Mouse (Mus musculus) heart, embryonic 10.5 days (tissue): ENCODE data around the gene Gfi1b. TPM values are rescaled to one million over a fixed set of nuclear protein-coding genes. Genes with fewer than 3 reads are reported as not detected.
A peak's percentile ranks its signal among the peaks of the same experiment; 100 is the strongest.

Source experiments
- DNase-seq: peaks from one replicate; pipeline ENCODE4 v3.0.0-alpha.2; 2017; ENCODE audit warnings: low spot score
- H3K27ac ChIP-seq: fragments of 300-500 bp; sonication (generic); 2 replicates; pipeline ENCODE4 v1.5.1; 2016; ENCODE audit warnings: mild to moderate bottlenecking
- H3K27me3 ChIP-seq: fragments of 300-500 bp; sonication (generic); 2 replicates; pipeline ENCODE4 v1.6.1; 2016; ENCODE audit warnings: mild to moderate bottlenecking; ENCODE audit not compliant: poor library complexity, insufficient read depth, severe bottlenecking
- H3K36me3 ChIP-seq: fragments of 300-500 bp; sonication (generic); 2 replicates; pipeline ENCODE4 v1.6.1; 2016; ENCODE audit warnings: mild to moderate bottlenecking, moderate library complexity
- H3K4me1 ChIP-seq: fragments of 300-500 bp; sonication (generic); 2 replicates; pipeline ENCODE4 v1.6.1; 2016; ENCODE audit warnings: mild to moderate bottlenecking
- H3K4me3 ChIP-seq: fragments of 300-500 bp; sonication (generic); 2 replicates; pipeline ENCODE4 v1.5.1; 2016; ENCODE audit warnings: mild to moderate bottlenecking, moderate library complexity
- H3K9me3 ChIP-seq: fragments of 300-500 bp; sonication (generic); 2 replicates; pipeline ENCODE4 v1.6.1; 2016; ENCODE audit warnings: mild to moderate bottlenecking, moderate library complexity
- WGBS: fragments of 180-500 bp; shearing (Covaris S2); methylation state at CpG from one replicate; pipeline ENCODE4 v1.1.7; 2016; 5-methylcytosine and 5-hydroxymethylcytosine counted together
- polyA plus RNA-seq: library from polyadenylated mRNA; unstranded; fragments of >200 nt; fragmentation: Nextera tagmentation; extraction: Ambion mirVana; gene quantifications from 2 replicates; pipeline ENCODE4 v1.2.1, GENCODE M21; 2016

Gene Gfi1b
- polyA plus RNA-seq, 1 experiment from 2014 or later: 12.2 TPM

DNA sequence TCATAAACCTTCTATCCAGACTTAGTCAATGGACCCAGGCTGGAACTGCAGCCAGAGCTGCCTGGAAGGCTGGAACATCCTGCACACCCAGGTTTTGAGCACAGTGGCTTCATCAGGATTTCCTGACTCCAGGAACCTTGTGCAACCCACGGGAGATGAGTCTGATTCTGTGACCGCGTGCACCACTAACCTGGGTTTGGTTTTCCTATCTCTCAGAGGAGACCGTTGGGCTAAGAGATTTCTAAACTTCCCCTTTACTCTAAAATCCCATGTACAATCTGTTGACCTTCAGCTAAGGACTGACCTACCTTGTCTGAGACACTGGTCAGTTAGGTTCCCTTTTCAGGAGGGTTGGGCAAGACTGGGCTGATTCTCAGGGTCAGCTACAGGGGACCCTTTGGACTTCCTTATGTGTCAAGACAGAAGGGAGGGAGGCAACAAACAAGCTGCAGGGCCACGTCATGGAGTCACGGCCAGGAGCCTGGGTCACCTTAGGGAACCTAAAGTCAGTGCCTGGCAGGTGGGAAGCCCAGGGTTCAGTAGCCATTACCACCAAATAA lies 2.9 kb downstream of the Gfi1b start:
- WGBS: 69% methylated on average over 6 of the region's 6 CpGs
- Histone ChIP-seq H3K4me1 (peaks cover 30% of the 10 kb centered on the region), H3K36me3 (no peaks in the 10 kb centered on the region), H3K4me3 (0 out of 2 replicates have a peak overlapping the region, but pooled peaks have one; percentile 23), H3K27me3 (peaks cover 38% of the 10 kb centered on the region), H3K27ac (no peak overlapping the region), H3K9me3 (no peaks in the 10 kb centered on the region)
- DNase-seq: no peak

DNA sequence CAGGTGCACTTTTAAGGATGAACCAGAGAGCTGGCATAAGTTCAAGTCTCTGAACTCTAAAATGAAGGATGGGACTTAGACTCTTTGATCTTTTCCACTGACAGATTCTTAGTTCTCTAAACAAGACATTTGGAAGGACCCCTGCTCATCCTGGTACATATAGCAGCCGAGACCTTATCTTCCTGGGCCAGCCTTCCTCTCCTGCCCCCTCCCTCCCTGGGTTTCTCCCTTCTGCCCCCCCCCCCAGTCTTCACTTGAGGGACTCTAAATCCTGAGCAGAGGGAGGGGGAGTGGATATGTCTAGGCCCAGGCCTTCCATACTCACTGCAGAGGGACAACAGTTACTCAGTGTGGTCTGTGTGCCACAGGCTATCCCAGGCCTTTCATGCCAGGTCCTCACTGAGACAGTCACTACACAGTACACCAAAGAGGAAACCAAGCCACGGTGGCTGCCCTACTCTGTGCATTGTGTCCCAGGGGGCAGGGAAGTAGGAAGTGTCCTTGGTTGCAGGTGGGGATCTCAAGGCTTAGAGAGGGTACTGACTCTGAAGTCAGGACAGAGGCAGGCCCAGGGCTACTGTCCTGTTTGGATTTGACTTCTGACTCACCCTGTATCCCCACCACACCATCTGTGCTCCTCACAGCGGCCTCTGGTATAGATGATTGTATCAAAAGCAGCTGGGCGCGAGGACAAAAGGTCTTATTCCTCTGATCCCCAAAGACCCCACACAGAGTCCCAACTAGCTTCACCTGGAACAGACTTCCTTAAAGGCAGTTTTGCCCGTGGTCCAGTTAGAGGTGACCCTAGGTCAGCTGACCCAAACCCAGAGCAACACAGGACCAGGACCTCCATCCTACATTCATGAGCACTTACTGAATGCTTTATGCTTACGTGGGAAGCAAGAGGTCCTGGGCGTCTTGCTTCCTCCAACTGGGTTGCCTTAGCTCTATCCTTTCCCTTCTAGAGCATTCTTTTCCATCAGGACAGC lies 4.0 kb downstream of the Gfi1b start:
- 68% methylated on average over 8 of the region's 8 CpGs for WGBS
- no peak for DNase-seq
- H3K27me3 ChIP-seq: peaks cover 30% of the 10 kb centered on the region
- H3K27ac ChIP-seq: peak overlapping the region; percentile 80
- no peaks in the 10 kb centered on the region for H3K36me3 ChIP-seq
- no peaks in the 10 kb centered on the region for H3K9me3 ChIP-seq
- H3K4me3 ChIP-seq: peak overlapping the region; percentile 19; the same call in 1 of the 2 replicates
- peaks cover 30% of the 10 kb centered on the region for H3K4me1 ChIP-seq

DNA sequence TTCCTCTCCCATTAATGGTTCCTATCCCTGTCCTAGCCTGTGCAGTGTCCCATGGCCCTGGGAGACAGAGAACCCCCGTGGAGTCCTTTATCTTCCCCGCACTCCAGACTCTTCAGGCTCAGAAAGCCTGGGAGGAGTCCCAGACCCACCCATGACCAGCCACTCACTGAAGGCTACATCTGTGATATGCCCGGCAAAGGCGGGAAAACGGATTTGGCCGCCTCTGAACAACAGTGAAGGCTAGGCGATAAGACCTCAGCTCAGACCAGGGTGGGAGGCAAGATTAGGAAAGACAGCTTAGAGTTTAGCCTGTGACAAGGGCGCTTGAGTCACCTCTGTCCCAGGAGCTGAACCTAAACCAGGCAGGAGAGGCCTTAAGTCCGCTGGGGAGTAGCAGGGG lies 4.9 kb downstream of the Gfi1b start:
- no peaks in the 10 kb centered on the region for H3K36me3 ChIP-seq
- H3K4me3 ChIP-seq: peak overlapping the region; percentile 19
- H3K9me3 ChIP-seq: no peaks in the 10 kb centered on the region
- peak overlapping the region; percentile 80 for H3K27ac ChIP-seq
- peak; percentile 94 for DNase-seq
- peaks cover 28% of the 10 kb centered on the region for H3K4me1 ChIP-seq
- peaks cover 27% of the 10 kb centered on the region for H3K27me3 ChIP-seq
- WGBS: 31% methylated on average over 9 of the region's 9 CpGs

DNA sequence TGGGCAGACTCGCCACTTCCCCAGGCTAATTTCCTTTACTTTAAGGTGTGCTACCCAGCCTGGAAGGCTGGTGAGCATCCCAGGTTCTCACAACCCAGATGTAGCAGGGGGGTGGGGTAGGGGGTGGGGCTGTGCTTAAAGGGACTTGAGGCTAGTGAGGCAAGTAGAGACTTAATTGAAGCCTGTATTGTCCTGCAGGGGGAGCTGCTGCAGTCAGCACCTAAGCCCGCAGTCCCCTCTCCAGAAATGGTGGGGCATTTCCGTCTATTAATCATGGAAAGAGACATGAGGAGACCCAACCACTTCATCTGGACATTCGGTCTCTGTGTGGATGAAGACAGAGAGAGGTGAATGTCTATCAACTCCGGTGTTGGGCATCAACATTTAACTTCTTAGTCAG lies 5.4 kb downstream of the Gfi1b start:
- H3K36me3 ChIP-seq: no peaks in the 10 kb centered on the region
- H3K27me3 ChIP-seq: peaks cover 22% of the 10 kb centered on the region
- H3K9me3 ChIP-seq: no peaks in the 10 kb centered on the region
- H3K27ac ChIP-seq: peak overlapping the region; percentile 80; the same call in 1 of the 2 replicates
- H3K4me3 ChIP-seq: peak overlapping the region; percentile 19; the same call in 1 of the 2 replicates
- peaks cover 26% of the 10 kb centered on the region for H3K4me1 ChIP-seq
- DNase-seq: no peak
- WGBS: 34% methylated on average over 5 of the region's 5 CpGs

DNA sequence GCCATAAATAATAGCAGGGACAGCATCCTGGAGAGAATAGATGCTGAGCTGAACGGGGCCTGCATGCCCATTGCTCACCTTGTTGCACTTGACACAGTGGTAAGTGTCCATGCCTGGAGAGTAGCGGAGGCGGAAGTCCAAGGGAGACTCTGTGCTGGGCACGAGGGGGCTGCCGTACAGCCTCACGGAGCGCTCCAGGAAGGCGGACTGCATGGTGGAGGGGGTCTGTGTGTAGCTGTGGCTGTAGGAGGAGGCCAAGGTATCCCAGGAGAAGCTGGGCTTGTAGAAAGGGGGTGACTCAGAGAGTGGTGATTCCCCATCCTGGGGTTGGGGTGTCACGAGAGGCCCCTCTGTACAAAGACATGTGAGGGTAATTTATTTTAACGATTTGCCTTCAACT lies 8.2 kb downstream of the Gfi1b start:
- no peak overlapping the region for H3K4me3 ChIP-seq
- peak overlapping the region; percentile 36; the same call in 1 of the 2 replicates for H3K27ac ChIP-seq
- 93% methylated on average over 10 of the region's 10 CpGs for WGBS
- no peaks in the 10 kb centered on the region for H3K9me3 ChIP-seq
- peaks cover 13% of the 10 kb centered on the region; the same call in 1 of the 2 replicates for H3K27me3 ChIP-seq
- DNase-seq: no peak
- H3K36me3 ChIP-seq: no peaks in the 10 kb centered on the region
- H3K4me1 ChIP-seq: peaks cover 37% of the 10 kb centered on the region

DNA sequence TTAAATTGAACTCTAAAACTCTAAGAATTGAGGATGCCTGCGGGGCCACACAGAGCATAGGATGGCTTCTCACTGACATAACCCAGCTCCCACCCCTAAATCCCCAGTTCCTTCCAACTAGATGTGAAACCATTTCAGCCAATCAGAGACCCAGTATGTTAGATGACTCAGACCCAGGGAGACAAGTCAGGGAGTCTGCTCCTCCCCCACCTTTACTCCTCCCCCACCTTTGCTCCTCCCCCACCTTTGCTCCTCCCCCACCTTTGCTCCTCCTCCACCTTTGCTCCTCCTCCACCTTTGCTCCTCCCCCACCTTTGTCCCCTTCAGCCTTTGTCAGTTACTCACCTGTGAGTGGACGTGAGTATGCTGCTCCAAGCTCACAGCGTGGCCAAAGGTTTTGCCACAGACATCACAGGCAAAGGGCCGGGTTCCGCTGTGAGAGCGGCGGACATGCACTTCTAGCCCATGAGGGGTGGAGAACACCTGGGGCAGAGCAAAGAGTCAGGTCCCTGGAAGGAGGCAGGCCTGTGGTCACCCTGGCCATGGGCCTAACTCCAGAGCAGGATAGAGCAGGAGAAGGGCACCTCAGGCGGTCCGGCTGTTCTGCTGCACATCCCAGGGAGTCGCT lies 9.2 kb downstream of the Gfi1b start:
- Histone ChIP-seq H3K4me3 (no peak overlapping the region), H3K9me3 (no peaks in the 10 kb centered on the region), H3K27me3 (peaks cover 13% of the 10 kb centered on the region; the same call in 1 of the 2 replicates), H3K27ac (no peak overlapping the region), H3K4me1 (peaks cover 35% of the 10 kb centered on the region), H3K36me3 (no peaks in the 10 kb centered on the region)
- 64% methylated on average over 10 of the region's 10 CpGs for WGBS
- DNase-seq: no peak

DNA sequence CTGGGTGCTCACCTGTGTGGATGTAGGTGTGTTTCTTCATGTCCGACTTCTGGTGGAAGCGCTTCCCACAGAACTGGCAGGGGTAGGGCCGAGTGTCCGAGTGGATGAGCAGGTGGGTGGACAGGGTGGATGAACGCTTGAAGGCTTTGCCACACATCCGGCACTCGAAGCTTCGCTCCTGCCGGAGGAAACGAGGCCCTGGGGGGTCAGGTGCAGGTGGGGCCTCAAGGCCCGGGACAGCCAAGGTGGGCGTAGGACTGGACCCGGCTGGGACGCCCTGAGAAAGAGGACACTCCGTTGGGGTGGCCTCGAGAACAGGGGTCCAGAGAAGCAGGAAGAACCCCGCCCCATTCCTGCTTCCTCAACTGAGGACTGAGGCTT lies 10.4 kb downstream of the Gfi1b start:
- H3K4me3 ChIP-seq: no peak overlapping the region
- H3K36me3 ChIP-seq: no peaks in the 10 kb centered on the region
- H3K9me3 ChIP-seq: no peaks in the 10 kb centered on the region
- 84% methylated on average over 17 of the region's 17 CpGs for WGBS
- no peak overlapping the region; the same call in 1 of the 2 replicates for H3K27ac ChIP-seq
- no peak for DNase-seq
- peaks cover 29% of the 10 kb centered on the region for H3K4me1 ChIP-seq
- H3K27me3 ChIP-seq: peaks cover 13% of the 10 kb centered on the region; the same call in 1 of the 2 replicates

DNA sequence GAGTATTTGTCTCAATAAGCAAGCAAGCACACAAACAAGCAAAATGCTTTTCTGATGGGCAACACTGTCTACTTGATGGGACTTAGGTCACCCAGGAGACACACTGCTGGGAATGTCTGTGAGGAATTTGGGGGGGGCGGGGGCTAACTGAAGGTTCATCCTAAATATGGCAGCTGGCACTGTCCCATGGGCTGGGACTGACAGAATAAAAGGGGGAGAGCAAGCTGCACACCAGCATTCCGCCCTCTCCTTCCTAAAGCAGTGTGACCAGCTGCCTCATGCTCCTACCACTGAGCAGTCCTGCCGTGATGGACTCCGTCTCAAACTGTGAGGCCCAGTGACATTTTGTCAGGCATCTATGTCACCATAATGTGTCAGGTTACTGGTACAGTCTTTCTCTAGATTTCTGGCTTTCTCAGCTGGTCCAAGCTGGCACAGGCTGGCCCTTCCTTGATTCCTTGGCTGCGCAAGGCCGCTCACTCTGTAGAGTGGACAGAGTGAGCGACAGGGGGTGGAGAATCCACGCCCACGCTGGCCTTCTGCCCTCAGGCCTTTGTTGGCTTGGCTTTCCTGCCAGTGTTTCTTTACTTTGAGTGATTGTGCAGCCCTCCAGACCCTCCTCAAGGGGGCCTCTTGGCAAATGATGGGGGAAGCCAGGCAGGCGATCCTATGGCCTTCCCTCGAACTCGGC lies 10.9 kb downstream of the Gfi1b start:
- WGBS: 84% methylated on average over 12 of the region's 12 CpGs
- Histone ChIP-seq H3K27me3 (peaks cover 13% of the 10 kb centered on the region; the same call in 1 of the 2 replicates), H3K27ac (no peak overlapping the region; the same call in 1 of the 2 replicates), H3K4me1 (peaks cover 28% of the 10 kb centered on the region), H3K4me3 (no peak overlapping the region), H3K9me3 (no peaks in the 10 kb centered on the region), H3K36me3 (no peaks in the 10 kb centered on the region)
- no peak for DNase-seq

DNA sequence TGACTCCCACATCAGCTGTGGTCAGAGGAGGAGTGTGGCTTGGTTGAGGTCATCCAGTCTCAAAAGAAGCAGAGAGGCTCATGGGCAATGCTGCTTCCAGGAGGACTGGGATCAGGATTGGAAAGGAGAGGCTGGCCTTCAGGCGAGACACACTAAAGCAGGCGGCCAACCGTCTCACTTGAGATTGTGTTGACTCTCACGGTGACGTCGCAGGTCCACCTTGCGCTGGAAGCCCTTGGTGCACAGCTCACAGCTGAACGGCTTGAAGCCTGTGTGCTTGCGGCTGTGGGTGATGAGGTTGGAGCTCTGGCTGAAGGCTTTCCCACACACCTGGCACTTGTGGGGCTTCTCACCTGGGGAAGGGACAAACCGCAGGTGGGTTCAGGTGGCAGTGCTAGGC lies 11.9 kb downstream of the Gfi1b start:
- Histone ChIP-seq H3K4me3 (no peak overlapping the region), H3K9me3 (no peaks in the 10 kb centered on the region), H3K27me3 (0 out of 2 replicates have a peak, but pooled peaks cover 6% of the 10 kb centered on the region), H3K27ac (0 out of 2 replicates have a peak overlapping the region, but pooled peaks have one; percentile 16), H3K4me1 (peaks cover 28% of the 10 kb centered on the region), H3K36me3 (no peaks in the 10 kb centered on the region)
- 81% methylated on average over 10 of the region's 10 CpGs for WGBS
- no peak for DNase-seq

DNA sequence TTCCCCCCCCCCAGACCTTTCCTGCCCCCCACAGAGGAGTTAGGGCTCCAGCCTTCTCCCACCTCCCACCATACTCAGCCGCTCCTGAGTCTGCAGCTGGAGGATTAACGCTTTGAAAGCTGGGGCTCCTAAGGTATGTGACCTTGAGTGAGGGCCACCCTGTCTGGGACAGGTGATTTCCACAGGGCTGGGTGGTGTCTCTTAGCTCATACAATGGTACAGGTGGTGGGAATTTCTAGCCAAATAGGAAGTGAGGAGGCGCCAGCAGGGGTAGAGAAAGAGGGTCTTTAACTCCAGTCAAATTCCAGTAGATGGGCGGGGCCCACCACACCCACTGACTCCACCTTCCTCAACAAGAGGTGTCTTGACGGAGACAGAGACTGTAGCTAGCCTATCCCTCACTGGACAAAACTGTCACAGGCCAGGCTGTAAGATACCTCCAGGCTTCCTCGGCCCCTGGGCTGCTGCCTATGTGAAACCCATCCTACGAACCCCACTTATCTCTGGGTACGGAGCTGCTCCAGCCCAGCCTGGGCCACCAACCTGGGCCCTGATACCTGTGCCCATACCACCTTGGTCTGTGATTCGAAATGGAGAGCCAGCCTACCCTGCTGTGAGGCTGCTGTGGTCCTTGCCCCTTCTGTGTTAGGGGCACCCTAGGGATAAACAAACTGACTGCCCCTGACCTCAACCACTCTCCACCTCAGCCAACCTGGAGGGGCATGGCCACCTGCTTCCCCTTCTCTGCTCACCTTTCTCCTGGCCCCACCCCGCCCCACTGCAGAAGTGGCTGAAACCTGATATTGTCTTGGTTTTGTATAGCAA lies 14.2 kb downstream of the Gfi1b start:
- no peak overlapping the region for H3K4me3 ChIP-seq
- H3K4me1 ChIP-seq: peaks cover 30% of the 10 kb centered on the region
- 0 out of 2 replicates have a peak, but pooled peaks cover 2% of the 10 kb centered on the region for H3K27me3 ChIP-seq
- no peak for DNase-seq
- H3K27ac ChIP-seq: no peak overlapping the region
- WGBS: 43% methylated on average over 10 of the region's 10 CpGs
- H3K36me3 ChIP-seq: no peaks in the 10 kb centered on the region
- H3K9me3 ChIP-seq: no peaks in the 10 kb centered on the region

DNA sequence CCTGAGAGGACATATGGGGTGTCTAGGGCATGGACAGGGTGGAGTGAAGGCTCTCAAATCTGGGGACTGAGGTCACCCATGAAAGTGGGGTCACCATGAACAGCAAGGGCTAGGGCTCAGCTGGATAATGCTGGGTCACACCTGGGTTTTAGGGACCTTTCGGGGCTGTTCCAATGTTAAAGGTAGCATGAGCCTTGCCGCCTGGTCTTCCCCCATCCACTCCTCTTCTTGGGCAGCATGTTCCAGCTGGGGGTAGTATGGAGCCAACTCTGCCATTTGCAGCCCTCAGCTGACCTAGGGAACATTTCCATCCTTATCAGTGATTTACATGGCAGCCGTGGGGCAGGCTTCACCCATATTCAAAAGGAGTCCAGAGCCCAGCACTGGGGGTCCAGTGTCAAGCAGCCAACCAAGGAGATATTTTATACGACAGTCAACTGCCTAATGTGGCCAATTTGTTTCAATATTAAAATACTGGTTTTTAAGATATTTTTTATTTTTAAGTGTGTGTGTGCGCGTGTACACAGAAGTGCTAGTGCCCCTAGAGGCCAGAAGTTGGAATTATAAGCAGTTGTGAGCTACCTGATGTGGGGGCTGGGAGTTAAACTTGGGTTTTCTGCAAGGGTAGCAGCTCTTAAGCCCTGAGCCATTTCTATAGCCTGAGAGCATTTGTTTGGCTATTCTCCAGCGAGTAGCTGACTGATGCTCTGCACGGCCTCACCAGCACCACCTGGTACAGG lies 15.0 kb downstream of the Gfi1b start:
- Histone ChIP-seq H3K4me3 (no peak overlapping the region), H3K36me3 (no peaks in the 10 kb centered on the region), H3K9me3 (no peaks in the 10 kb centered on the region), H3K27me3 (no peaks in the 10 kb centered on the region), H3K4me1 (peaks cover 38% of the 10 kb centered on the region), H3K27ac (peak overlapping the region; percentile 3; the same call in 1 of the 2 replicates)
- whole genome bisulfite sequencing: 62% methylated on average over 8 of the region's 8 CpGs
- no peak for DNase-seq
